Mouse (Mus musculus) embryonic facial prominence, embryonic 14.5 days (tissue): Measurements from ENCODE around the gene Nim1k. TPM values are rescaled to one million over a fixed set of nuclear protein-coding genes. Genes with fewer than 3 reads are reported as not detected.

Experiments
- ATAC-seq: fragments of 200-750 bp; cut with Nextera tagmentation; 2 replicates; pipeline ENCODE4 v1.8.0; 2017; ENCODE audit warnings: low read depth, moderate number of reproducible peaks, moderate TSS enrichment
- DNase-seq: peaks from one replicate; pipeline ENCODE4 v3.0.0-alpha.2; 2015; ENCODE audit warnings: low spot score
- H3K27ac ChIP-seq: fragments of 300-500 bp; sonication (generic); replicated peaks from 2 replicates; pipeline ENCODE4 v1.5.1; 2014; ENCODE audit warnings: low read depth, mild to moderate bottlenecking, low read length, moderate library complexity
- H3K27me3 ChIP-seq: fragments of 300-500 bp; sonication (generic); replicated peaks from 2 replicates; pipeline ENCODE4 v1.6.1; 2014; ENCODE audit warnings: low read length; ENCODE audit not compliant: control insufficient read depth, insufficient read depth
- H3K36me3 ChIP-seq: fragments of 300-500 bp; sonication (generic); 2 replicates; pipeline ENCODE4 v1.6.1; 2014; ENCODE audit warnings: low read length, mixed read lengths; ENCODE audit not compliant: control insufficient read depth, insufficient read depth
- H3K4me1 ChIP-seq: fragments of 300-500 bp; sonication (generic); 2 replicates; pipeline ENCODE4 v1.6.1; 2014; ENCODE audit warnings: antibody characterized with exemption, low read length; ENCODE audit not compliant: control insufficient read depth, insufficient read depth
- H3K4me2 ChIP-seq: fragments of 300-500 bp; sonication (generic); 2 replicates; pipeline ENCODE4 v1.6.1; 2014; ENCODE audit warnings: low read depth, mild to moderate bottlenecking, low read length, moderate library complexity, mixed read lengths
- H3K4me3 ChIP-seq: fragments of 300-500 bp; sonication (generic); 2 replicates; pipeline ENCODE4 v1.5.1; 2014; ENCODE audit warnings: low read depth, mild to moderate bottlenecking, low read length
- H3K9ac ChIP-seq: fragments of 300-500 bp; sonication (generic); 2 replicates; pipeline ENCODE4 v1.6.1; 2014; ENCODE audit warnings: low read depth, mild to moderate bottlenecking, low read length, moderate library complexity, mixed read lengths
- H3K9me3 ChIP-seq: fragments of 300-500 bp; sonication (generic); 2 replicates; pipeline ENCODE4 v1.6.1; 2016; ENCODE audit warnings: low read length; ENCODE audit not compliant: control insufficient read depth
- WGBS: fragments of 180-500 bp; shearing (Covaris S2); extraction: QIAGEN DNeasy Blood & Tissue Kit; methylation state at CpG from one replicate; pipeline ENCODE4 v1.1.7; 2014; 5-methylcytosine and 5-hydroxymethylcytosine counted together
- polyA plus RNA-seq: library from polyadenylated mRNA; unstranded; fragments of >200 nt; fragmentation: Nextera tagmentation; extraction: Ambion mirVana; gene quantifications from 2 replicates; pipeline ENCODE4 v1.2.1, GENCODE M21; 2014

Nim1k gene
- polyA plus RNA-seq, 1 experiment from 2014 or later, result 2.3 TPM

DNA sequence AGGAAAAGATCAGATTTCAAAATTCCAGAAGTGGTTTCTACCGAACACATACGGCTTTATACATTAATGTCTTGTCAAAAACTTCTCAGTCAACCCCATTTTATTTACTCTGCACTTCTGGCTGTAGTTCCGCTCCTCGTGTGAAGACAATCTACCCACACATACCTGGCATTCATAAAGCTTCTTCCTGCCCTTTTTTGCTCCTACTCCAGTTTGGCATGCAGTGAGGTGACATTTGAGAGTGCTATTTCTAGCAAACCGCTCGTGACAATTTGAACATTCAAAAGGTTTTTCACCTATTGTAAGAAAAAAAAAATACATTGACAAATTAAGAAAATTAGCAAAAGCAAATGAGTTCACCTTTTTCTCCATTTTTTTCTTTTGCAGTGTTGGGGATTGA lies 12.9 kb upstream of the Nim1k start:
- H3K9ac ChIP-seq, result no peak overlapping the region
- H3K4me1 ChIP-seq, result no peaks in the 10 kb centered on the region
- peaks cover 87% of the 10 kb centered on the region for H3K36me3 ChIP-seq
- H3K27me3 ChIP-seq, result no peaks in the 10 kb centered on the region
- DNase-seq, result no peak
- ATAC-seq, result no peak
- no peak overlapping the region for H3K27ac ChIP-seq
- no peak overlapping the region for H3K4me3 ChIP-seq
- WGBS, result 60% methylated on average over 6 of the region's 6 CpGs
- no peaks in the 10 kb centered on the region for H3K9me3 ChIP-seq
- H3K4me2 ChIP-seq, result no peak overlapping the region

DNA sequence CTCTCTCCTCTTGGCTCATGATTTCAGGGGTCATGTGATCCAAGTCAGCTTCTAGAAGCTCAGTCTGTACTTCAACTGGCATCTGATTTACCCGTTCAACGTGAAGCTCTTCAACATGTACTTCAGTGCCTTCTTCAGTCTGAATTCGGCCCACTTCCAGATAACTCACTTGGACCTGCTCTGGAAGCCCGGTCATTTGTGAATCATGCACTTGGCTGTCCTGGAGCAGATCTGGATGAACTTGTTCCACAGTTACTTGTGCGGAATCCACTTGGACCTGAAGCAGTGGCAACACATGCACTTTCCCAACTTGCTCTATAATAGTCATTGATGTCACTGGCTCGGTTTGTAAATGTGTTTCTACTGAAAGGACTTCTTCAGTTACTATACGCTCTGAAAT lies 10.8 kb upstream of the Nim1k start:
- no peak overlapping the region for H3K4me2 ChIP-seq
- no peak for ATAC-seq

DNA sequence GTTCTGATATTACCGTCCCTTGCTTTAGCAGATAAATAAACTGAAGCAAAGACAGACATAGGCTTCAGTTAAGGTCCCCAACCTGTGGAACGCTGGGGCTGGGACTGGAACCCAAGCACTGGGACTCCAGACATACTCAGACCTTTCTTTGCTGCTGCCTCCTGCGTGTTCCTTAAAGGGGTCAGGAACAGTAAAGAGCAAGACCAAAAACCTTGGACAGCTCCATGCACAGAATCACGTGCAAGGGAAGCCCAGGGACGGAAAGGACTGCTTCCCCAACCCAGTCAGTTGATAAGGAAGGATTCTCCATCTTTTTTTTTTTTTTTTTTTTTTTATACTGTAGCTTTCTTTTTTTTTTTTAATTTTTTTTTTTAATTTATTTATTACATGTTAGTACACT lies 1.1 kb upstream of the Nim1k start:
- Histone ChIP-seq H3K9ac (no peak overlapping the region), H3K4me3 (no peak overlapping the region), H3K27ac (no peak overlapping the region), H3K27me3 (no peaks in the 10 kb centered on the region), H3K9me3 (no peaks in the 10 kb centered on the region), H3K36me3 (peaks cover 6% of the 10 kb centered on the region), H3K4me2 (no peak overlapping the region; the same call in 1 of the 2 replicates), H3K4me1 (no peaks in the 10 kb centered on the region)
- 29% methylated on average over 5 of the region's 5 CpGs for WGBS
- DNase-seq (peak; percentile 68), ATAC-seq (no peak)

More for the DNA sequence above, 10.8 kb upstream of the Nim1k start:
- H3K9ac ChIP-seq, result no peak overlapping the region
- H3K27ac ChIP-seq, result no peak overlapping the region
- H3K27me3 ChIP-seq, result no peaks in the 10 kb centered on the region
- WGBS, result 93% methylated on average over 7 of the region's 7 CpGs
- DNase-seq, result no peak
- no peak overlapping the region for H3K4me3 ChIP-seq
- H3K36me3 ChIP-seq, result peaks cover 75% of the 10 kb centered on the region
- H3K9me3 ChIP-seq, result no peaks in the 10 kb centered on the region
- H3K4me1 ChIP-seq, result no peaks in the 10 kb centered on the region

DNA sequence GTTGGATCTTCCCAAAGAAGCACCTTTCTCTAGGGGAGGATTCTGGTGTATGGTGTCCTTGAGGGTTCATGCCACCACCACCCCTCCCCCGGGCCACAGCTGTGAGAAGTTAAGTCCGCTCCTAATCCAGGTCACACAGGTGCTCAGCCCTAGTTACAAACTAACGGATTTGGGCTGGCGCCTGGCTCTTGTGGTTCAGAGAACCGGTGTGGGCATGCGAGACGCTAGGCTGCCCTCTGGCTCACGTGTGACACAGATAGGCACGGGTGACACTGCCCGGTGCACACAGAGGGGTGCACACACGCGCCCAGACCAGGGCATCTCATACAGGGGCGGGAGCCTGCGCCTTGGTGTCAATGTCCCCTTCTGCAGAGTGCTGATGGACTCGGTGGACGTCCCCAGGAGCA lies 538 bp downstream of the Nim1k start:
- Histone ChIP-seq H3K36me3 (no peaks in the 10 kb centered on the region), H3K9me3 (no peaks in the 10 kb centered on the region), H3K27ac (no peak overlapping the region), H3K27me3 (no peaks in the 10 kb centered on the region), H3K4me3 (peak overlapping the region; percentile 60), H3K4me2 (peak overlapping the region; percentile 97), H3K4me1 (no peaks in the 10 kb centered on the region), H3K9ac (peak overlapping the region; percentile 67)
- DNase-seq (peak; percentile 12), ATAC-seq (peak; percentile 42; the same call in 1 of the 2 replicates)
- 1% methylated on average over 16 of the region's 16 CpGs for WGBS

DNA sequence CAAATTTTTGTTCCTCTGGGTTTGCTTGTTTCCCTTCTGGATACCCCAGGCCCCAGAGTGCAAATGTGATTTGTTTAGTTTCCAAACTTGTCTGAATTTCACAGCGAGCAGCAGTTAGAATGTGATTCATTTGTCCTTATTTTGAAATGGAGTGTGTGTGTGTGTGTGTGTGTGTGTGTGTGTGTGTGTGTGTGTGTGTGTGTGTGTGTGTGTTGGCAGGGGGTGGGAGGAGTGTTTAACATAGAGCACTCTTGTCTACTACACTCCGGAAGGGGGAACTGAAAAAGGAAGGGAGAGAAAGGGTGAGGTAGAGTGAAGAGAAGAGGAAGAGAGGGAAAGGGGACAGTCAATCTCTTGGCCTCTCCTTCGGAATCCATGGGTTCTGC lies 1.1 kb downstream of the Nim1k start:
- WGBS, result 16% methylated on average over 3 of the region's 3 CpGs
- no peak for DNase-seq
- no peak overlapping the region for H3K9ac ChIP-seq

DNA sequence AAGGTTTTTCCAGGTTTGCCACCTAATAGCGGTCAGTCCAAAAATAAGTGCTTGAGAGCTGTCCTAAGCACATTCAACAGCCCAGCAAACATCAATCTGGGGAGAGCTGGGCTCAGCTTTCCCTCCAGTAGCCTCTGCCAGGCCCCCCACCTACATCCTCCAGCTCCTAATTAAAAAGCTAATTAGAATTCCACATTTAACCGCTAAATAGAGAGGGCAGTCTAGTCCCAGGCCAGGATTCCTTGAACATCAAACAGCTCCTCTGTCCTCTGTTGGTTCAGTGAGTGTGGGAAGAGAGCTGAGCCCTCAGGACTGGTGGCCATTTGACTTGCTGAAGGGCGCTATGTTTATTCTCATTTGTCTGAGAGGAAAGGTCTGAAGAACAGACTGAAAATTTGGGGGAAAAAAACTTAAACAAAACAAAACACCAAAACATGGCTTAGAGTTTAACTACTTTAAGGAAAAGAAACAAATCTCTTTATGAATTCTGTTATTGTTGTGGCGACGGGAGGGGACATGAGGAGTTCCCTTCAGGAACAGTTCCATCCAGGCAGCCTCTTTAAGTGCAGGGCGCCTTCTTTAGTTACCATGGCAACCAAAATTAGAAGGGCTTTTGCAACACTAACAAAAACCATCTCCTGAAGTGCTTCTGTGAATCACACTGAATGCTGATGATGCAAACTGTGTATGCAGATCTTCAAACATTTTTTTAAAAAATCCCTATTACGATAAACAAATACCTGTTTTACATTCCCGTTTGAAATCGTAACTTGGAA lies 1.6 kb downstream of the Nim1k start:
- 60% methylated on average over 9 of the region's 9 CpGs for WGBS
- Histone ChIP-seq H3K27ac (no peak overlapping the region), H3K4me2 (no peak overlapping the region), H3K36me3 (no peaks in the 10 kb centered on the region), H3K4me3 (no peak overlapping the region), H3K4me1 (no peaks in the 10 kb centered on the region), H3K9ac (no peak overlapping the region), H3K27me3 (no peaks in the 10 kb centered on the region), H3K9me3 (no peaks in the 10 kb centered on the region)
- no peak for ATAC-seq
- DNase-seq, result peak; percentile 24

More for the DNA sequence above, 1.1 kb downstream of the Nim1k start:
- H3K4me2 ChIP-seq, result peak overlapping the region; percentile 97
- no peak overlapping the region for H3K27ac ChIP-seq
- H3K9me3 ChIP-seq, result no peaks in the 10 kb centered on the region
- no peaks in the 10 kb centered on the region for H3K4me1 ChIP-seq
- no peak for ATAC-seq
- H3K36me3 ChIP-seq, result no peaks in the 10 kb centered on the region
- H3K27me3 ChIP-seq, result no peaks in the 10 kb centered on the region
- H3K4me3 ChIP-seq, result peak overlapping the region; percentile 60; the same call in 1 of the 2 replicates

DNA sequence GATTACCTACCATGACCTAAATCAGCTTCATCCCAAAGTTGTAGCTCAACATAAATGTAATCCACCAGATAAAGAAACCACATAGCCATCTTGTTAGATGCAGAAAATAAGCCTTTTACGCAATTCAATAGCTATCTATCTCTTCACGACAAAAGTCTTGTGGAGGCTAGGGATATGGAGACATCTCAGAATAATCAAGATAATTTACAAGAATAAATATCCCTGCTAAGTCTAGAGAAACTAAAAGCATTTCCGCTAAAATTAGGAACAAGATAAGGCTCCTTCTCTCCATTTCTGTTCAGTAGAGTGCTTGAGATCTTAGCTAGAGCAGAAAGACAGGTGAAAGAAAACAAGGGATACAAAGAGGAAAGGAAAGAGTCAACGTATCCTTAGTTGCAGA lies 8.8 kb downstream of the Nim1k start:
- Histone ChIP-seq H3K27ac (no peak overlapping the region), H3K9ac (no peak overlapping the region), H3K9me3 (no peaks in the 10 kb centered on the region), H3K27me3 (no peaks in the 10 kb centered on the region), H3K4me2 (no peak overlapping the region), H3K4me1 (no peaks in the 10 kb centered on the region), H3K36me3 (no peaks in the 10 kb centered on the region), H3K4me3 (no peak overlapping the region)
- ATAC-seq (no peak), DNase-seq (no peak)
- 90% methylated on average over 4 of the region's 4 CpGs for WGBS

DNA sequence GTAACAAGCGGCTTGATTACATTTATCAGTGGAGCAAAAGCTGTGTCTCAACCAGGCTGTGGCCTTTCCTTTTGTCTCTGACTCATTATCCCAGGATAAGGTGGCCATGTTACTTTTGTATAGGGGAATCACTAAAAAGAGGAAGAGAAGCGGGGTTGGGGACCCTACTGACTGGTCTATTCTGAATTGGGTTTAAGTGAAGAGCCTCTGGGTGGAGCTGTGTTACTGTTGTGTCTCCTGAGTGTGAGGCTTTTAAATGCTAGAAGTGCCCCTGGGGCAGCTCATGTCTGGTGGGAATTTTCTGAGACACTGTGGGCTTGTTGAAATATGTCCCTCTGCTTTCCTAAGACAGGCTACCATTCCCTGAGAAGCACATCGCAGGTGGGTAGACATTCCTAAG lies 12.2 kb downstream of the Nim1k start:
- no peak for DNase-seq
- H3K4me3 ChIP-seq, result no peak overlapping the region
- no peaks in the 10 kb centered on the region for H3K27me3 ChIP-seq
- H3K4me2 ChIP-seq, result no peak overlapping the region
- no peaks in the 10 kb centered on the region for H3K36me3 ChIP-seq
- ATAC-seq, result no peak
- H3K27ac ChIP-seq, result no peak overlapping the region
- 69% methylated on average over 3 of the region's 3 CpGs for WGBS
- 0 out of 2 replicates have a peak, but pooled peaks cover 3% of the 10 kb centered on the region for H3K4me1 ChIP-seq
- H3K9ac ChIP-seq, result no peak overlapping the region
- H3K9me3 ChIP-seq, result no peaks in the 10 kb centered on the region
